Mouse (Mus musculus) embryonic facial prominence, embryonic 13.5 days (tissue): ENCODE measurements around the gene Galnt4. TPM values are rescaled to one million over a fixed set of nuclear protein-coding genes. Genes with fewer than 3 reads are reported as not detected.
A peak's percentile ranks its signal among the peaks of the same experiment; 100 is the strongest.

Source experiments
- ATAC-seq: fragments of 200-750 bp; cut with Nextera tagmentation; 2 replicates; pipeline ENCODE4 v1.8.0; 2017; ENCODE audit warnings: low read depth; ENCODE audit not compliant: insufficient number of reproducible peaks, insufficient read depth, low FRiP score, low TSS enrichment
- H3K27ac ChIP-seq: fragments of 300-500 bp; sonication (generic); 2 replicates; pipeline ENCODE4 v1.5.1; 2015; ENCODE audit warnings: moderate library complexity, mild to moderate bottlenecking, inconsistent platforms
- H3K27me3 ChIP-seq: fragments of 300-500 bp; sonication (generic); 2 replicates; pipeline ENCODE4 v1.6.1; 2015; ENCODE audit warnings: mild to moderate bottlenecking, inconsistent platforms
- H3K36me3 ChIP-seq: fragments of 300-500 bp; sonication (generic); 2 replicates; pipeline ENCODE4 v1.6.1; 2015; ENCODE audit warnings: mild to moderate bottlenecking, inconsistent platforms
- H3K4me1 ChIP-seq: fragments of 300-500 bp; sonication (generic); 2 replicates; pipeline ENCODE4 v1.6.1; 2015; ENCODE audit warnings: inconsistent platforms
- H3K4me2 ChIP-seq: fragments of 300-500 bp; sonication (generic); 2 replicates; pipeline ENCODE4 v1.6.1; 2015; ENCODE audit warnings: moderate library complexity, mild to moderate bottlenecking, inconsistent platforms
- H3K4me3 ChIP-seq: fragments of 300-500 bp; sonication (generic); 2 replicates; pipeline ENCODE4 v1.5.1; 2015; ENCODE audit warnings: mild to moderate bottlenecking, inconsistent platforms
- H3K9ac ChIP-seq: fragments of 300-500 bp; sonication (generic); 2 replicates; pipeline ENCODE4 v1.6.1; 2015; ENCODE audit warnings: mild to moderate bottlenecking, inconsistent platforms
- H3K9me3 ChIP-seq: fragments of 300-500 bp; sonication (generic); 2 replicates; pipeline ENCODE4 v1.6.1; 2016; ENCODE audit warnings: inconsistent platforms
- WGBS: fragments of 180-500 bp; shearing (Covaris S2); methylation state at CpG from one replicate; pipeline ENCODE4 v1.1.7; 2015; ENCODE audit warnings: mixed read lengths; 5-methylcytosine and 5-hydroxymethylcytosine counted together
- polyA plus RNA-seq: library from polyadenylated mRNA; unstranded; fragments of >200 nt; fragmentation: Nextera tagmentation; extraction: Ambion mirVana; gene quantifications from 2 replicates; pipeline ENCODE4 v1.2.1, GENCODE M21; 2015

Gene Galnt4
- polyA plus RNA-seq = 7.1 and 8.6 TPM in 2 replicates

GRCm38 (mm10) chr10:99107964-99108363 is at the start of gene Galnt4:
TSS of gene Galnt4 (plus strand) at chr10:99108159.
- peak; percentile 81 for ATAC-seq
- peak within 1 kb of the TSS; percentile 94 for H3K4me2 ChIP-seq
- peak within 1 kb of the TSS; percentile 87 for H3K27ac ChIP-seq

GRCm38 (mm10) chr10:99060588-99060987 is 47.4 kb upstream of the Galnt4 start:
- H3K36me3 ChIP-seq = no peaks in the 10 kb centered on the region
- no peak overlapping the region for H3K9ac ChIP-seq
- WGBS = 92% methylated on average over 7 of the region's 7 CpGs
- no peak overlapping the region for H3K4me2 ChIP-seq
- H3K27me3 ChIP-seq = no peaks in the 10 kb centered on the region
- no peaks in the 10 kb centered on the region for H3K9me3 ChIP-seq
- H3K4me3 ChIP-seq = no peak overlapping the region
- no peaks in the 10 kb centered on the region for H3K4me1 ChIP-seq
- no peak for ATAC-seq
- H3K27ac ChIP-seq = no peak overlapping the region

More at GRCm38 (mm10) chr10:99107964-99108363, at the start of gene Galnt4:
- Histone ChIP-seq H3K27me3 (no peaks in the 10 kb centered on the region), H3K4me1 (peaks cover 26% of the 10 kb centered on the region), H3K9me3 (peaks cover 5% of the 10 kb centered on the region; the same call in 1 of the 2 replicates), H3K9ac (peak within 1 kb of the TSS; percentile 88), H3K4me3 (peak within 1 kb of the TSS; percentile 92), H3K36me3 (peaks cover 16% of the 10 kb centered on the region)
- under 1% methylated on average over 22 of the region's 22 CpGs for WGBS

- no peak for ATAC-seq
- Histone ChIP-seq H3K36me3 (no peaks in the 10 kb centered on the region), H3K9ac (no peak overlapping the region), H3K4me2 (no peak overlapping the region), H3K27me3 (no peaks in the 10 kb centered on the region), H3K9me3 (no peaks in the 10 kb centered on the region), H3K27ac (no peak overlapping the region), H3K4me3 (no peak overlapping the region), H3K4me1 (no peaks in the 10 kb centered on the region)
- 90% methylated on average over 10 of the region's 10 CpGs for WGBS
Measured at GRCm38 (mm10) chr10:99061418-99061817, 46.5 kb upstream of the Galnt4 start.

- Histone ChIP-seq H3K4me1 (no peaks in the 10 kb centered on the region), H3K27ac (no peak overlapping the region), H3K36me3 (no peaks in the 10 kb centered on the region), H3K9ac (no peak overlapping the region), H3K9me3 (no peaks in the 10 kb centered on the region), H3K4me3 (no peak overlapping the region), H3K4me2 (no peak overlapping the region), H3K27me3 (no peaks in the 10 kb centered on the region)
- WGBS = 81% methylated on average over 5 of the region's 5 CpGs
- no peak for ATAC-seq
Measured at GRCm38 (mm10) chr10:99062546-99062945, 45.4 kb upstream of the Galnt4 start.

- no peaks in the 10 kb centered on the region for H3K9me3 ChIP-seq
- H3K4me1 ChIP-seq = no peaks in the 10 kb centered on the region
- 62% methylated on average over 18 of the region's 18 CpGs for WGBS
- no peak overlapping the region for H3K4me3 ChIP-seq
- no peaks in the 10 kb centered on the region for H3K36me3 ChIP-seq
- no peak overlapping the region for H3K27ac ChIP-seq
- no peak overlapping the region for H3K4me2 ChIP-seq
- H3K9ac ChIP-seq = no peak overlapping the region
- no peaks in the 10 kb centered on the region for H3K27me3 ChIP-seq
- no peak for ATAC-seq
Measured at GRCm38 (mm10) chr10:99076113-99076895, 31.7 kb upstream of the Galnt4 start.

- Histone ChIP-seq H3K27ac (no peak overlapping the region), H3K36me3 (no peaks in the 10 kb centered on the region), H3K4me1 (no peaks in the 10 kb centered on the region), H3K4me3 (no peak overlapping the region), H3K4me2 (no peak overlapping the region), H3K27me3 (0 out of 2 replicates have a peak, but pooled peaks cover 6% of the 10 kb centered on the region), H3K9me3 (no peaks in the 10 kb centered on the region), H3K9ac (no peak overlapping the region)
- WGBS = 83% methylated on average over 2 of the region's 2 CpGs
- ATAC-seq = no peak
Measured at GRCm38 (mm10) chr10:99078621-99079020, 29.3 kb upstream of the Galnt4 start.

- Histone ChIP-seq H3K4me1 (no peaks in the 10 kb centered on the region), H3K4me3 (no peak overlapping the region), H3K36me3 (no peaks in the 10 kb centered on the region), H3K4me2 (no peak overlapping the region), H3K27me3 (peaks cover 12% of the 10 kb centered on the region; the same call in 1 of the 2 replicates), H3K9ac (no peak overlapping the region), H3K9me3 (no peaks in the 10 kb centered on the region), H3K27ac (no peak overlapping the region)
- ATAC-seq = no peak
- WGBS = 83% methylated on average over 10 of the region's 10 CpGs
Measured at GRCm38 (mm10) chr10:99081569-99081990, 26.4 kb upstream of the Galnt4 start.

- Histone ChIP-seq H3K9ac (no peak overlapping the region), H3K27me3 (peaks cover 12% of the 10 kb centered on the region; the same call in 1 of the 2 replicates), H3K4me2 (no peak overlapping the region), H3K4me3 (no peak overlapping the region), H3K9me3 (no peaks in the 10 kb centered on the region), H3K36me3 (no peaks in the 10 kb centered on the region), H3K4me1 (no peaks in the 10 kb centered on the region), H3K27ac (no peak overlapping the region)
- ATAC-seq = no peak
- 86% methylated on average over 14 of the region's 14 CpGs for WGBS
Measured at GRCm38 (mm10) chr10:99083431-99084003, 24.4 kb upstream of the Galnt4 start.

GRCm38 (mm10) chr10:99084397-99085239 is 23.3 kb upstream of the Galnt4 start:
- Histone ChIP-seq H3K9ac (no peak overlapping the region), H3K27ac (no peak overlapping the region), H3K4me1 (no peaks in the 10 kb centered on the region), H3K4me3 (no peak overlapping the region), H3K36me3 (no peaks in the 10 kb centered on the region), H3K9me3 (no peaks in the 10 kb centered on the region), H3K4me2 (peak overlapping the region; percentile 37; the same call in 1 of the 2 replicates), H3K27me3 (peaks cover 12% of the 10 kb centered on the region; the same call in 1 of the 2 replicates)
- ATAC-seq = no peak
- WGBS = 48% methylated on average over 23 of the region's 23 CpGs

GRCm38 (mm10) chr10:99085240-99085587 is 22.7 kb upstream of the Galnt4 start:
- H3K9me3 ChIP-seq = no peaks in the 10 kb centered on the region
- H3K9ac ChIP-seq = no peak overlapping the region
- ATAC-seq = no peak
- 53% methylated on average over 6 of the region's 6 CpGs for WGBS
- H3K4me2 ChIP-seq = peak overlapping the region; percentile 37; the same call in 1 of the 2 replicates
- peaks cover 12% of the 10 kb centered on the region; the same call in 1 of the 2 replicates for H3K27me3 ChIP-seq
- no peak overlapping the region for H3K4me3 ChIP-seq
- no peaks in the 10 kb centered on the region for H3K36me3 ChIP-seq
- no peaks in the 10 kb centered on the region for H3K4me1 ChIP-seq
- no peak overlapping the region for H3K27ac ChIP-seq

GRCm38 (mm10) chr10:99086029-99086428 is 21.9 kb upstream of the Galnt4 start:
- H3K9me3 ChIP-seq = no peaks in the 10 kb centered on the region
- WGBS = 66% methylated on average over 6 of the region's 6 CpGs
- no peak for ATAC-seq
- H3K4me1 ChIP-seq = no peaks in the 10 kb centered on the region
- H3K36me3 ChIP-seq = no peaks in the 10 kb centered on the region
- no peak overlapping the region for H3K27ac ChIP-seq
- H3K27me3 ChIP-seq = peaks cover 12% of the 10 kb centered on the region; the same call in 1 of the 2 replicates
- H3K9ac ChIP-seq = no peak overlapping the region
- H3K4me2 ChIP-seq = no peak overlapping the region
- H3K4me3 ChIP-seq = no peak overlapping the region
